Mouse (Mus musculus): ENCODE measurements around the gene Nmral1. TPM values are rescaled to one million over a fixed set of nuclear protein-coding genes. Genes with fewer than 3 reads are reported as not detected.

Nmral1 gene
- total and polyA plus RNA-seq, 3 experiments, result 54.6 to 60.4 TPM; not detected in 1

DNA sequence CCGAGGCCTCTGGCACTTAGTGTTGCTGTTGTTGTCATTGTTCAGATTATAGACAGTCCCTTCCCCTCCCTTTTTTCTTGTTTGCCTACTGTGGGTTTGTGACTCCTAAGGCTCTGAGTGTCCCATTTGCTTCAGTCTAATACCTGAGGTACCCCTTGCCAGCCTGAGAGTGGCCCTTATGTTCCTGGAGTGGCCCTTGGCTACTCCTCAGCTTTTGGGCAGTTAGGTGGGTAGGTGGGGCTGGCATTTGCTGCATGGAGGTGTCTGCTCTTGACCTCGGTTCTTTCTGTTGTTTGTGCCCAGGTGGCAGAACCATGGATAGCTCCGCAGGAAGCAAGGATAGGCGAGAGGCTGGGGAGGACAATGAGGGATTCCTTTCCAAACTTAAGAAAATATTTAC is 13.6 kb downstream of the Nmral1 start:
- no peak overlapping the region for H3K9ac ChIP-seq (ENCODE audit: control insufficient read depth, low read depth, low read length, poor library complexity, severe bottlenecking)
- no peaks in the 10 kb centered on the region for H3K4me1 ChIP-seq (ENCODE audit: control insufficient read depth in 1 of 2, insufficient read depth in 2 of 2, low read length in 2 of 2)
- no peak for DNase-seq (ENCODE audit: low read depth, low spot score)
- no peak overlapping the region for H3K4me3 ChIP-seq (ENCODE audit: control insufficient read depth in 1 of 2, insufficient read depth in 1 of 2, low read depth in 2 of 2, low read length in 2 of 2)
- no peaks in the 10 kb centered on the region for H3K27me3 ChIP-seq (ENCODE audit: control insufficient read depth in 1 of 2, insufficient read depth in 2 of 2, low read length in 2 of 2)
- H3K79me2 ChIP-seq (ENCODE audit: control insufficient read depth, insufficient read depth, low read length, poor library complexity), result no peaks in the 10 kb centered on the region
- TF ChIP-seq ZMIZ1 (IDR thresholded peaks at IDR 0.05; ENCODE audit: low read depth, low read length) (no peak), SIN3A (IDR thresholded peaks at IDR 0.05; ENCODE audit: low read length) (0 out of 2 replicates have a peak, but pooled peaks have one; percentile 26)
- H3K27ac ChIP-seq (ENCODE audit: control insufficient read depth, low read depth, low read length), result no peak overlapping the region
- H3K9me3 ChIP-seq (replicated peaks; ENCODE audit: insufficient read depth, low read length), result no peaks in the 10 kb centered on the region
- peaks cover 0 to 40% of the 10 kb centered on the region in 2 experiments; a peak in 2 of 4 replicates for H3K36me3 ChIP-seq (ENCODE audit: control insufficient read depth in 1 of 2, insufficient read depth in 2 of 2, low read length in 2 of 2)

DNA sequence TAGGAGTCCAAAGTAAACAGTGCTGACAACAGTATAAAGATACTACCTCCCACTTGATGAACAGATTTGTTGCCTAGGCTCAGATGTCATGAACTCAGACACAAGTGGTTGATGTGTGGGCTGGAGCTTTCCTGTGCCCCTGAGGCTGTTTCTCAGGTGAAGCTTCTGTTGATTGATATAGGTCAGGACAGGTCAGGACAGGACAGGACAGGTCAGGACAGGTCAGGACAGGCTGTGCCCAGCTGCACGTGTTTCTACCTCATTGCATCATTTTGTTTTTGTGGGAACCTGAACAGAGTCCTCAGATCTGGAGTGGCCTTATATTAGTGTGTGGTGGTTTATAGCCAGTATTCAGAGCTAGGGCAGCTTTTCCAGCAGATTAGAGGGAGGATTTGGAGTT is 16.5 kb downstream of the Nmral1 start:
- no peaks in the 10 kb centered on the region for H3K79me2 ChIP-seq (ENCODE audit: control insufficient read depth, insufficient read depth, low read length, poor library complexity)
- no peak for TF ChIP-seq TBP (IDR thresholded peaks at IDR 0.05; ENCODE audit: low read depth, low read length)
- TF ChIP-seq GATA1 (IDR thresholded peaks at IDR 0.05; ENCODE audit: low read depth, low read length), result no peak
- TF ChIP-seq GABPA (IDR thresholded peaks at IDR 0.05; ENCODE audit: low read depth, low read length), result no peak
- TF ChIP-seq ZKSCAN1 (IDR thresholded peaks at IDR 0.05; ENCODE audit: low read depth, low read length), result no peak
- TF ChIP-seq MYB (IDR thresholded peaks at IDR 0.05; ENCODE audit: low read depth, low read length), result no peak
- TF ChIP-seq ZC3H11A (IDR thresholded peaks at IDR 0.05; ENCODE audit: low read depth, low read length), result no peak
- TF ChIP-seq UBTF (IDR thresholded peaks at IDR 0.05; ENCODE audit: borderline replicate concordance, insufficient read depth, low read depth, low read length), result no peak
- no peak for TF ChIP-seq POLR2A (IDR thresholded peaks at IDR 0.05; ENCODE audit: control insufficient read depth in 1 of 2, insufficient read depth in 1 of 2, low read depth in 1 of 2, low read length in 2 of 2, poor library complexity in 1 of 2)
- TF ChIP-seq RAD21 (IDR thresholded peaks at IDR 0.05; ENCODE audit: low read depth, low read length), result no peak
- TF ChIP-seq TAL1 (IDR thresholded peaks at IDR 0.05; ENCODE audit: low read length), result no peak
- TF ChIP-seq POLR2AphosphoS2 (IDR thresholded peaks at IDR 0.05; ENCODE audit: low read length), result no peak
- no peak for TF ChIP-seq MAFK (IDR thresholded peaks at IDR 0.05; ENCODE audit: borderline replicate concordance, low read depth, low read length)
- TF ChIP-seq CTCF (IDR thresholded peaks at IDR 0.05 in 2 of 3, conservative IDR thresholded peaks at IDR 0.05 in 1 of 3; ENCODE audit: control insufficient read depth in 1 of 3, insufficient read depth in 1 of 3, low read depth in 2 of 3, low read length in 3 of 3, poor library complexity in 1 of 3, severe bottlenecking in 1 of 3), result no peak
- no peak for TF ChIP-seq EP300 (IDR thresholded peaks at IDR 0.05; ENCODE audit: low read depth in 1 of 2, low read length in 2 of 2)
- H3K9ac ChIP-seq (ENCODE audit: control insufficient read depth, low read depth, low read length, poor library complexity, severe bottlenecking), result no peak overlapping the region
- no peaks in the 10 kb centered on the region for H3K27me3 ChIP-seq (ENCODE audit: control insufficient read depth in 1 of 2, insufficient read depth in 2 of 2, low read length in 2 of 2)
- H3K4me3 ChIP-seq (ENCODE audit: control insufficient read depth in 1 of 2, insufficient read depth in 1 of 2, low read depth in 2 of 2, low read length in 2 of 2), result no peak overlapping the region
- peaks cover 0 to 45% of the 10 kb centered on the region in 2 experiments; a peak in 2 of 4 replicates for H3K36me3 ChIP-seq (ENCODE audit: control insufficient read depth in 1 of 2, insufficient read depth in 2 of 2, low read length in 2 of 2)
- DNase-seq (ENCODE audit: low read depth, low spot score), result no peak
- no peaks in the 10 kb centered on the region for H3K9me3 ChIP-seq (replicated peaks; ENCODE audit: insufficient read depth, low read length)
- H3K4me1 ChIP-seq (ENCODE audit: control insufficient read depth in 1 of 2, insufficient read depth in 2 of 2, low read length in 2 of 2), result no peaks in the 10 kb centered on the region
- H3K27ac ChIP-seq (ENCODE audit: control insufficient read depth, low read depth, low read length), result no peak overlapping the region

DNA sequence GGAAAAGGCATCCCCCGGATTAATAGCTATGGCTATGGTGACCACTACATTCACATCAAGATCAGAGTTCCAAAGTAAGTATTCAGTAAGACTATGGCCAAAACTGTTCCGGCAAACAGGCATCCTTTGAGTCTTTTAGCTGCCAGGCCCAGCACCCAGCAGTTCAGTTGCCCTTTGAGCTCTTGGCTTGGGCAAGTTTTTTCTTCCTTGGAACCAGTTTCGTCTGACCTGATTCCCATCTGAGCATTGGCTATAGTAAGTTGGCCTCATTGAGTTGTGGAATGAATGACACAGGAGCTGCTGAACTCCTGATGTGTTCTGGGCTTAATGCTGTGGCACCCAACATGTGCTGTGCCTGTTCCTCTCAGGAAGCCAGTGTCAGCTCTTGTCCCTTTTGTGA is 17.9 kb downstream of the Nmral1 start:
- no peaks in the 10 kb centered on the region for H3K79me2 ChIP-seq (ENCODE audit: control insufficient read depth, insufficient read depth, low read length, poor library complexity)

More for the DNA sequence above, 17.9 kb downstream of the Nmral1 start:
- Histone ChIP-seq H3K9me3 (replicated peaks; ENCODE audit: insufficient read depth, low read length) (no peaks in the 10 kb centered on the region), H3K4me1 (ENCODE audit: control insufficient read depth in 1 of 2, insufficient read depth in 2 of 2, low read length in 2 of 2) (no peaks in the 10 kb centered on the region), H3K9ac (ENCODE audit: control insufficient read depth, low read depth, low read length, poor library complexity, severe bottlenecking) (no peak overlapping the region), H3K4me3 (ENCODE audit: control insufficient read depth in 1 of 2, insufficient read depth in 1 of 2, low read depth in 2 of 2, low read length in 2 of 2) (no peak overlapping the region), H3K27ac (ENCODE audit: control insufficient read depth, low read depth, low read length) (no peak overlapping the region), H3K27me3 (ENCODE audit: control insufficient read depth in 1 of 2, insufficient read depth in 2 of 2, low read length in 2 of 2) (no peaks in the 10 kb centered on the region), H3K36me3 (ENCODE audit: control insufficient read depth in 1 of 2, insufficient read depth in 2 of 2, low read length in 2 of 2) (peaks cover 0 to 41% of the 10 kb centered on the region in 2 experiments; a peak in 2 of 4 replicates)
- TF ChIP-seq RAD21 (IDR thresholded peaks at IDR 0.05; ENCODE audit: low read depth, low read length) (no peak), POLR2A (IDR thresholded peaks at IDR 0.05; ENCODE audit: control insufficient read depth in 1 of 2, insufficient read depth in 1 of 2, low read depth in 1 of 2, low read length in 2 of 2, poor library complexity in 1 of 2) (no peak), UBTF (IDR thresholded peaks at IDR 0.05; ENCODE audit: borderline replicate concordance, insufficient read depth, low read depth, low read length) (no peak), USF2 (IDR thresholded peaks at IDR 0.05; ENCODE audit: borderline replicate concordance in 1 of 2, insufficient read depth in 1 of 2, low read depth in 1 of 2, low read length in 2 of 2) (no peak), TAL1 (IDR thresholded peaks at IDR 0.05; ENCODE audit: low read length) (no peak), CHD2 (IDR thresholded peaks at IDR 0.05; ENCODE audit: low read length) (no peak)
- DNase-seq (ENCODE audit: low read depth, low spot score), result no peak
